Mouse (Mus musculus) limb, embryonic 10.5 days (tissue): ENCODE results near the gene Nfasc. TPM values are rescaled to one million over a fixed set of nuclear protein-coding genes. Genes with fewer than 3 reads are reported as not detected.

Source experiments
- DNase-seq: peaks from one replicate; pipeline ENCODE4 v3.0.0-alpha.2; 2017; ENCODE audit warnings: low spot score
- H3K27ac ChIP-seq: fragments of 300-500 bp; sonication (generic); 2 replicates; pipeline ENCODE4 v1.5.1; 2016; ENCODE audit warnings: mild to moderate bottlenecking
- H3K27me3 ChIP-seq: fragments of 300-500 bp; sonication (generic); 2 replicates; pipeline ENCODE4 v1.6.1; 2016; ENCODE audit warnings: low read depth, mild to moderate bottlenecking; ENCODE audit not compliant: poor library complexity, severe bottlenecking
- H3K36me3 ChIP-seq: fragments of 300-500 bp; sonication (generic); 2 replicates; pipeline ENCODE4 v1.6.1; 2016; ENCODE audit warnings: mild to moderate bottlenecking, moderate library complexity
- H3K4me1 ChIP-seq: fragments of 300-500 bp; sonication (generic); 2 replicates; pipeline ENCODE4 v1.6.1; 2016
- H3K4me3 ChIP-seq: fragments of 300-500 bp; sonication (generic); 2 replicates; pipeline ENCODE4 v1.5.1; 2016; ENCODE audit warnings: mild to moderate bottlenecking, moderate library complexity
- H3K9me3 ChIP-seq: fragments of 300-500 bp; sonication (generic); replicated peaks from 2 replicates; pipeline ENCODE4 v1.6.1; 2016; ENCODE audit warnings: mild to moderate bottlenecking
- WGBS: fragments of 180-500 bp; shearing (Covaris S2); methylation state at CpG from one replicate; pipeline ENCODE4 v1.1.7; 2016; 5-methylcytosine and 5-hydroxymethylcytosine counted together
- polyA plus RNA-seq: library from polyadenylated mRNA; unstranded; fragments of >200 nt; fragmentation: Nextera tagmentation; extraction: Ambion mirVana; gene quantifications from 2 replicates; pipeline ENCODE4 v1.2.1, GENCODE M21; 2016

The Nfasc gene
- polyA plus RNA-seq, 1 experiment from 2014 or later = 1.4 TPM

DNA sequence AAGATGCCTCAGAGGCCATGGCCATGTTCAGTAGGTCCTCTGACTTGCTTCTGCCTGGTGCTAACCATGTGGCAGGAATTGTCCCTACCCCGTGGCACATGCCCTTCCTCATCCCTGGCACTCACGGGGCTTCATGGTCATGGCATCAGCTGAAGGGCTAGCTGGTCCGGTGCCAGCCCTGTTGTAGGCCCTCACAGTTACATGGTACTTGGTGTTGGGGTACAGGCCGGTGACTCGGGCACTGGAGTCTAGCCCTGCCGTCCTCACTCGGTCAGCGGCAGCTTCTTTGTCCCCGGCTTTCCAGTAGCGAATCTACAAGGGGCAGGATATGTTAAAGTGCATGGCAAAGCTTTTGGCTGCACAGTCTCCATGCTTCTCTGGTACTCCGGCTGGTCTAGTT, 224.8 kb downstream of the Nfasc start:
- Histone ChIP-seq H3K27ac (no peak overlapping the region), H3K27me3 (peaks cover 15% of the 10 kb centered on the region), H3K36me3 (no peaks in the 10 kb centered on the region), H3K4me3 (no peak overlapping the region), H3K9me3 (no peaks in the 10 kb centered on the region), H3K4me1 (peaks cover 23% of the 10 kb centered on the region)
- 91% methylated on average over 11 of the region's 11 CpGs for WGBS
- DNase-seq = no peak

DNA sequence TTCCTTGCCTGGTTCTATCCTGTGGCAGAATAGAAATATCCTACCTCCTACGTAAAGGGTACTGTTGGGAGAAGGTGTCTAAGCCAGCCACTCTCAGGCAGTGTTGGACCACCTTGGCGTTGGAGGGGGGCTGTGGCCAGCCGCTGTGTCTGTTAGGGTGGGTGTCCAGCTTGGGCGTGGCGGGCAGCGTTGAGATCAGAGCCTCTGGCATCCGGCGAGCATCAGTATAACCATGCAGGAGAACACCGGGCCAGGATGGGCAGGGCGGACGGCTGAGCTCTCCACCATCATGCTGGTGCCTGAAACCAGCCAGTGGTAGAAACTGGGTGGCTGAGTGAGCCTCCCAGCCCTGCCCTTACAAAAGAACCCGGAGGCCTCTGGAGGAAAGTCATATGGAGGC, 226.3 kb downstream of the Nfasc start:
- peaks cover 11% of the 10 kb centered on the region; the same call in 1 of the 2 replicates for H3K27me3 ChIP-seq
- no peak overlapping the region for H3K4me3 ChIP-seq
- no peak for DNase-seq
- H3K27ac ChIP-seq = no peak overlapping the region
- 90% methylated on average over 12 of the region's 12 CpGs for WGBS
- H3K9me3 ChIP-seq = no peaks in the 10 kb centered on the region
- H3K36me3 ChIP-seq = no peaks in the 10 kb centered on the region
- peaks cover 24% of the 10 kb centered on the region for H3K4me1 ChIP-seq

Other genes with a start within 250 kb of the Nfasc start
- 1.5 and 1.7 TPM in 2 replicates for gene Tmem81, start 235.6 kb downstream of the Nfasc start, polyA plus RNA-seq
- 0.94 and 1.3 TPM in 2 replicates for gene Cntn2, start 198.5 kb downstream of the Nfasc start, polyA plus RNA-seq
- gene Lrrn2, start 138.5 kb upstream of the Nfasc start, polyA plus RNA-seq = 1.3 and 2.4 TPM in 2 replicates